Mouse (Mus musculus) urinary bladder, postnatal 10 days (tissue): Measurements from ENCODE around the gene Vps35l.

Experiments
- DNase-seq: peaks from one replicate; pipeline ENCODE4 v3.0.0; 2022; ENCODE audit warnings: low spot score

The Vps35l gene

GRCm38 (mm10) chr7:118777598-118778394, 37.8 kb downstream of the Vps35l start:
- DNase-seq, result no peak

GRCm38 (mm10) chr7:118778561-118778960, 38.5 kb downstream of the Vps35l start:
- no peak for DNase-seq

GRCm38 (mm10) chr7:118783305-118784001, 43.4 kb downstream of the Vps35l start:
- DNase-seq, result no peak

GRCm38 (mm10) chr7:118786091-118786490, 46.1 kb downstream of the Vps35l start:
- DNase-seq, result no peak

GRCm38 (mm10) chr7:118787326-118787725, 47.3 kb downstream of the Vps35l start:
- DNase-seq, result no peak

GRCm38 (mm10) chr7:118788481-118788880, 48.5 kb downstream of the Vps35l start:
- DNase-seq, result no peak

- no peak for DNase-seq
Observed at GRCm38 (mm10) chr7:118790292-118790691, 50.3 kb downstream of the Vps35l start.

GRCm38 (mm10) chr7:118793899-118794298, 53.9 kb downstream of the Vps35l start:
- no peak for DNase-seq

GRCm38 (mm10) chr7:118795779-118796178, 55.8 kb downstream of the Vps35l start:
- no peak for DNase-seq

- no peak for DNase-seq
Observed at GRCm38 (mm10) chr7:118796838-118797237, 56.8 kb downstream of the Vps35l start.

GRCm38 (mm10) chr7:118797600-118797999, 57.6 kb downstream of the Vps35l start:
- no peak for DNase-seq

- no peak for DNase-seq
Observed at GRCm38 (mm10) chr7:118798105-118798570, 58.1 kb downstream of the Vps35l start.

GRCm38 (mm10) chr7:118800112-118800734, 60.2 kb downstream of the Vps35l start:
- DNase-seq, result no peak

- DNase-seq, result no peak
Observed at GRCm38 (mm10) chr7:118801791-118802190, 61.8 kb downstream of the Vps35l start.

- DNase-seq, result no peak
Observed at GRCm38 (mm10) chr7:118803425-118803824, 63.4 kb downstream of the Vps35l start.

- no peak for DNase-seq
Observed at GRCm38 (mm10) chr7:118806631-118807411, 66.8 kb downstream of the Vps35l start.

GRCm38 (mm10) chr7:118807899-118808298, 67.9 kb downstream of the Vps35l start:
- no peak for DNase-seq

GRCm38 (mm10) chr7:118811407-118812106, 71.5 kb downstream of the Vps35l start:
- DNase-seq, result no peak

- DNase-seq, result no peak
Observed at GRCm38 (mm10) chr7:118813592-118813991, 73.6 kb downstream of the Vps35l start.

GRCm38 (mm10) chr7:118816275-118816674, 76.2 kb downstream of the Vps35l start:
- DNase-seq, result no peak

GRCm38 (mm10) chr7:118817741-118818140, 77.7 kb downstream of the Vps35l start:
- DNase-seq, result no peak
